Mouse (Mus musculus): ENCODE measurements at regions not wholly inside any gene's neighbourhood (a gene's known extent, or its start where the extent isn't known, plus 50 kb on each side); places are given as distances from the start of the nearest gene placed in this dataset.

GRCm38 (mm10) chr2:106499227-106499928, 193.7 kb upstream of the Mpped2 start:
- H3K36me3 ChIP-seq (ENCODE audit: insufficient read depth, low read length): no peaks in the 10 kb centered on the region
- no peak overlapping the region for H3K9ac ChIP-seq (replicated peaks; ENCODE audit: low read length)
- no peak overlapping the region for H3K27ac ChIP-seq
- 35% methylated on average over 3 of the region's 3 CpGs for WGBS
- TF ChIP-seq CTCF (IDR thresholded peaks at IDR 0.05; ENCODE audit: low read depth): no peak
- DNase-seq (ENCODE audit: low spot score) (peak; percentile 1), ATAC-seq (no peak)
- H3K4me2 ChIP-seq (ENCODE audit: low read depth, low read length): no peak overlapping the region
- H3K27me3 ChIP-seq (ENCODE audit: insufficient read depth, low read length): no peaks in the 10 kb centered on the region
- no peaks in the 10 kb centered on the region for H3K4me1 ChIP-seq (ENCODE audit: insufficient read depth, low read length)
- no peak overlapping the region for H3K4me3 ChIP-seq (ENCODE audit: low read length)
- no peaks in the 10 kb centered on the region for H3K9me3 ChIP-seq (ENCODE audit: low read length)

GRCm38 (mm10) chr2:106504933-106505420, 188.1 kb upstream of the Mpped2 start:
- Histone ChIP-seq H3K4me2 (ENCODE audit: low read depth, low read length) (no peak overlapping the region), H3K36me3 (ENCODE audit: insufficient read depth, low read length) (no peaks in the 10 kb centered on the region), H3K27me3 (ENCODE audit: insufficient read depth, low read length) (no peaks in the 10 kb centered on the region), H3K4me3 (ENCODE audit: low read length) (no peak overlapping the region), H3K4me1 (ENCODE audit: insufficient read depth, low read length) (no peaks in the 10 kb centered on the region), H3K27ac (no peak overlapping the region), H3K9me3 (ENCODE audit: low read length) (no peaks in the 10 kb centered on the region), H3K9ac (replicated peaks; ENCODE audit: low read length) (no peak overlapping the region)
- 92% methylated on average over 1 of the region's 1 CpGs for WGBS
- ATAC-seq (no peak), DNase-seq (ENCODE audit: low spot score) (no peak)
- no peak for TF ChIP-seq CTCF (IDR thresholded peaks at IDR 0.05; ENCODE audit: low read depth)

- no peak for TF ChIP-seq CTCF (IDR thresholded peaks at IDR 0.05; ENCODE audit: low read depth)
- Histone ChIP-seq H3K36me3 (ENCODE audit: insufficient read depth, low read length) (no peaks in the 10 kb centered on the region), H3K4me1 (ENCODE audit: insufficient read depth, low read length) (0 out of 2 replicates have a peak, but pooled peaks cover 3% of the 10 kb centered on the region), H3K27me3 (ENCODE audit: insufficient read depth, low read length) (no peaks in the 10 kb centered on the region), H3K27ac (no peak overlapping the region), H3K9ac (replicated peaks; ENCODE audit: low read length) (no peak overlapping the region), H3K4me2 (ENCODE audit: low read depth, low read length) (no peak overlapping the region), H3K4me3 (ENCODE audit: low read length) (no peak overlapping the region), H3K9me3 (ENCODE audit: low read length) (no peaks in the 10 kb centered on the region)
- ATAC-seq (no peak), DNase-seq (ENCODE audit: low spot score) (no peak)
- 85% methylated on average over 9 of the region's 9 CpGs for WGBS
These were observed 181.2 kb upstream of the Mpped2 start for GRCm38 (mm10) chr2:106511889-106512288.

- ATAC-seq (peak; percentile 87), DNase-seq (ENCODE audit: low spot score) (peak; percentile 36)
- no peak overlapping the region for H3K9ac ChIP-seq (replicated peaks; ENCODE audit: low read length)
- 37% methylated on average over 14 of the region's 14 CpGs for WGBS
- peak overlapping the region; percentile 4; the same call in 1 of the 2 replicates for H3K4me3 ChIP-seq (ENCODE audit: low read length)
- no peak for TF ChIP-seq CTCF (IDR thresholded peaks at IDR 0.05; ENCODE audit: low read depth)
- H3K4me1 ChIP-seq (ENCODE audit: insufficient read depth, low read length): 0 out of 2 replicates have a peak, but pooled peaks cover 3% of the 10 kb centered on the region
- H3K36me3 ChIP-seq (ENCODE audit: insufficient read depth, low read length): no peaks in the 10 kb centered on the region
- H3K4me2 ChIP-seq (ENCODE audit: low read depth, low read length): peak overlapping the region; percentile 40
- no peak overlapping the region for H3K27ac ChIP-seq
- H3K9me3 ChIP-seq (ENCODE audit: low read length): no peaks in the 10 kb centered on the region
- no peaks in the 10 kb centered on the region for H3K27me3 ChIP-seq (ENCODE audit: insufficient read depth, low read length)
These were observed 180.6 kb upstream of the Mpped2 start for GRCm38 (mm10) chr2:106512338-106513024.

GRCm38 (mm10) chr2:106513025-106513386, 180.1 kb upstream of the Mpped2 start:
- peak; percentile 44 for DNase-seq (ENCODE audit: low spot score)
- H3K4me3 ChIP-seq (ENCODE audit: low read length): peak overlapping the region; percentile 4; the same call in 1 of the 2 replicates

GRCm38 (mm10) chr2:106517224-106517623, 175.8 kb upstream of the Mpped2 start:
- WGBS: 72% methylated on average over 5 of the region's 5 CpGs

More at GRCm38 (mm10) chr2:106513025-106513386, 180.1 kb upstream of the Mpped2 start:
- Histone ChIP-seq H3K4me1 (ENCODE audit: insufficient read depth, low read length) (0 out of 2 replicates have a peak, but pooled peaks cover 3% of the 10 kb centered on the region), H3K27me3 (ENCODE audit: insufficient read depth, low read length) (no peaks in the 10 kb centered on the region), H3K4me2 (ENCODE audit: low read depth, low read length) (peak overlapping the region; percentile 40), H3K9ac (replicated peaks; ENCODE audit: low read length) (no peak overlapping the region), H3K27ac (no peak overlapping the region), H3K36me3 (ENCODE audit: insufficient read depth, low read length) (no peaks in the 10 kb centered on the region), H3K9me3 (ENCODE audit: low read length) (no peaks in the 10 kb centered on the region)
- no peak for TF ChIP-seq CTCF (IDR thresholded peaks at IDR 0.05; ENCODE audit: low read depth)
- ATAC-seq: peak; percentile 71; the same call in 1 of the 2 replicates
- WGBS: 33% methylated on average over 5 of the region's 5 CpGs

More at GRCm38 (mm10) chr2:106517224-106517623, 175.8 kb upstream of the Mpped2 start:
- DNase-seq (ENCODE audit: low spot score) (no peak), ATAC-seq (no peak)
- no peak for TF ChIP-seq CTCF (IDR thresholded peaks at IDR 0.05; ENCODE audit: low read depth)
- H3K9ac ChIP-seq (replicated peaks; ENCODE audit: low read length): no peak overlapping the region
- no peak overlapping the region for H3K4me3 ChIP-seq (ENCODE audit: low read length)
- no peak overlapping the region for H3K27ac ChIP-seq
- H3K4me1 ChIP-seq (ENCODE audit: insufficient read depth, low read length): 0 out of 2 replicates have a peak, but pooled peaks cover 3% of the 10 kb centered on the region
- H3K9me3 ChIP-seq (ENCODE audit: low read length): no peaks in the 10 kb centered on the region
- H3K36me3 ChIP-seq (ENCODE audit: insufficient read depth, low read length): no peaks in the 10 kb centered on the region
- H3K27me3 ChIP-seq (ENCODE audit: insufficient read depth, low read length): no peaks in the 10 kb centered on the region
- H3K4me2 ChIP-seq (ENCODE audit: low read depth, low read length): no peak overlapping the region

Measured in hindbrain, postnatal 0 days (tissue).